Mouse (Mus musculus) liver, adult 2 months (tissue): Measurements from ENCODE around the gene Gm28308. TPM values are rescaled to one million over a fixed set of nuclear protein-coding genes. Genes with fewer than 3 reads are reported as not detected.

Experiments used
- DNase-seq: peaks from one replicate; pipeline ENCODE4 v3.0.0-alpha.2; 2011; ENCODE audit warnings: low read depth, low spot score; ENCODE audit errors: extremely low read depth
- H3K27ac ChIP-seq: fragments of 200-500 bp; replicated peaks from 2 replicates; pipeline ENCODE4 v1.5.1; 2012; ENCODE audit warnings: low read depth, mild to moderate bottlenecking, control low read depth, inconsistent platforms, low read length; ENCODE audit not compliant: insufficient read depth
- H3K27me3 ChIP-seq: fragments of 200-500 bp; 2 replicates; pipeline ENCODE4 v1.6.1; 2012; ENCODE audit warnings: mild to moderate bottlenecking, moderate library complexity, low read length, inconsistent platforms; ENCODE audit not compliant: control insufficient read depth, insufficient read depth
- H3K36me3 ChIP-seq: fragments of 200-500 bp; 2 replicates; pipeline ENCODE4 v1.6.1; 2012; ENCODE audit warnings: low read length, inconsistent platforms; ENCODE audit not compliant: control insufficient read depth, insufficient read depth
- H3K4me1 ChIP-seq: fragments of 200-500 bp; 2 replicates; pipeline ENCODE4 v1.6.1; 2011; ENCODE audit warnings: low read length; ENCODE audit not compliant: control insufficient read depth, insufficient read depth
- H3K4me3 ChIP-seq: fragments of 200-500 bp; 2 replicates; pipeline ENCODE4 v1.5.1; 2011; ENCODE audit warnings: low read depth, mild to moderate bottlenecking, control low read depth, low read length, moderate library complexity; ENCODE audit not compliant: insufficient read depth
- H3K79me2 ChIP-seq: fragments of 200-500 bp; 2 replicates; pipeline ENCODE4 v1.6.1; 2012; ENCODE audit warnings: inconsistent platforms, mild to moderate bottlenecking, low read length, moderate library complexity; ENCODE audit not compliant: control insufficient read depth, insufficient read depth
- H3K9ac ChIP-seq: fragments of 200-500 bp; 2 replicates; pipeline ENCODE4 v1.6.1; 2012; ENCODE audit warnings: low read depth, mild to moderate bottlenecking, control low read depth, inconsistent platforms, low read length
- CTCF ChIP-seq: fragments of 200-500 bp; IDR thresholded peaks from 2 replicates; pipeline ENCODE4 v1.5.1; 2011; ENCODE audit warnings: low read depth, low read length, control low read depth
- POLR2A ChIP-seq: fragments of 200-500 bp; IDR thresholded peaks from 2 replicates; pipeline ENCODE4 v1.6.1; 2011; ENCODE audit warnings: low read length, control low read depth; ENCODE audit not compliant: insufficient read depth; ENCODE audit errors: extremely low read depth
- WGBS: fragments of 180-500 bp; shearing (Covaris S2); methylation state at CpG from one replicate; pipeline ENCODE4 v1.1.7; 2018; 5-methylcytosine and 5-hydroxymethylcytosine counted together
- polyA plus RNA-seq: library from polyadenylated mRNA; depleted of rRNA; stranded (reverse); fragments of >200 nt; gene quantifications from 2 replicates; pipeline ENCODE4 v1.2.3, GENCODE M21; 2012
- total RNA-seq: library from RNA; depleted of rRNA; stranded (reverse); fragments of >200 nt; gene quantifications from 2 replicates; pipeline ENCODE4 v1.2.3, GENCODE M21; 2014

Gm28308 gene
- total and polyA plus RNA-seq, 2 experiments: not detected

DNA sequence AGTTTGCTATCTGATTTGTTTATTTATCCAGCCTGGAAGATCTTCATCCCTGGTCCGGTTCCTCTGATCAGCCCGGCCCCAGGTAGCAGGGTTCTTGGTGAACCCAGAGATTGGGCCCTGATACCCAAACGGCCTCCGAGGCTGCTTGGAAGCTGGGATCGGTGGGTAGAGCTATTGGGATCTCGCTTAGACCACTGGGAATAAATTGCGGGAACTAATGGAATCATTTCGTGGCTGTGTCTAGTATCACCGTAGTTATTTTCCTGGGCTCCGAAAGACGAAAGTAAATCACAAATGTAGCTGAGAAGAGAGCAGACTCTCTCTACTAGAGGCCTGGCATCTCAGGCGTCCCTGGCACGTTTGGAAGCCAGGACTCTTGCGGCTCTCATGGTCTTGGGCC is 7.9 kb downstream of the Gm28308 start:
- Histone ChIP-seq H3K9ac (no peak overlapping the region), H3K27ac (no peak overlapping the region), H3K79me2 (no peaks in the 10 kb centered on the region), H3K27me3 (peaks cover 36% of the 10 kb centered on the region), H3K36me3 (no peaks in the 10 kb centered on the region), H3K4me3 (no peak overlapping the region), H3K4me1 (no peaks in the 10 kb centered on the region; the same call in 1 of the 2 replicates)
- no peak for DNase-seq
- 25% methylated on average over 14 of the region's 14 CpGs for WGBS
- TF ChIP-seq POLR2A (no peak), CTCF (no peak)

DNA sequence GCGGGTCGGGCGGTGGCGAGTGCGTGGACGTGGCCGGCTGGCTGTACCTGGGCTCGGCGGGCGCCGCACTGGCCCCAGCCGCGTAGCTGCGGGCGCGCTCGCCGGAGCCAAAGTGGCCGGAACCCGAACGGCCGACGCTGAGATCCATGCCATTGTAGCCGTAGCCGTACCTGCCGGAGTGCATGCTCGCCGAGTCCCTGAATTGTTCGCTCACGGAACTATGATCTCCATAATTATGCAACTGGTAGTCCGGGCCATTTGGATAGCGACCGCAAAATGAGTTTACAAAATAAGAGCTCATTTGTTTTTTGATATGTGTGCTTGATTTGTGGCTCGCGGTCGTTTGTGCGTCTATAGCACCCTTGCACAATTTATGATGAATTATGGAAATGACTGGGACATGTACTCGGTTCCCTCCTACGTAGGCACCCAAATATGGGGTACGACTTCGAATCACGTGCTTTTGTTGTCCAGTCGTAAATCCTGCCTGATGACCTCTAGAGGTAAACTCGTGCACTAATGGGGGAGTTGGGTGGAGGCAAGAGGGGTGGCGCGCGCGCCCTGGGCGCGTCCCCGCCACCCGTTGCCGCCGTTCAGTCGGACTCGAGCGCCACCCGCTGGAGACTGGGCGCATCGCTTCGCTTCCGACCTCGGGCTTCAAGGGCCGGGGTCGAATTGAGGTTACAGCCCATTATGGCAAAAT is 8.9 kb downstream of the Gm28308 start, which contains the start of gene Hoxa5:
TSS of gene Hoxa5 (minus strand) at position 538 of the 703 bp plus-strand sequence.
- Histone ChIP-seq H3K4me3 (peak within 1 kb of the TSS; percentile 60), H3K27ac (peak within 1 kb of the TSS; percentile 26), H3K4me1 (no peaks in the 10 kb centered on the region; the same call in 1 of the 2 replicates), H3K27me3 (peaks cover 36% of the 10 kb centered on the region), H3K79me2 (no peaks in the 10 kb centered on the region), H3K9ac (peak within 1 kb of the TSS; percentile 74), H3K36me3 (no peaks in the 10 kb centered on the region)
- peak; percentile 43 for DNase-seq
- WGBS: 4% methylated on average over 65 of the region's 65 CpGs
- TF ChIP-seq CTCF (peak; percentile 82), POLR2A (no peak)

DNA sequence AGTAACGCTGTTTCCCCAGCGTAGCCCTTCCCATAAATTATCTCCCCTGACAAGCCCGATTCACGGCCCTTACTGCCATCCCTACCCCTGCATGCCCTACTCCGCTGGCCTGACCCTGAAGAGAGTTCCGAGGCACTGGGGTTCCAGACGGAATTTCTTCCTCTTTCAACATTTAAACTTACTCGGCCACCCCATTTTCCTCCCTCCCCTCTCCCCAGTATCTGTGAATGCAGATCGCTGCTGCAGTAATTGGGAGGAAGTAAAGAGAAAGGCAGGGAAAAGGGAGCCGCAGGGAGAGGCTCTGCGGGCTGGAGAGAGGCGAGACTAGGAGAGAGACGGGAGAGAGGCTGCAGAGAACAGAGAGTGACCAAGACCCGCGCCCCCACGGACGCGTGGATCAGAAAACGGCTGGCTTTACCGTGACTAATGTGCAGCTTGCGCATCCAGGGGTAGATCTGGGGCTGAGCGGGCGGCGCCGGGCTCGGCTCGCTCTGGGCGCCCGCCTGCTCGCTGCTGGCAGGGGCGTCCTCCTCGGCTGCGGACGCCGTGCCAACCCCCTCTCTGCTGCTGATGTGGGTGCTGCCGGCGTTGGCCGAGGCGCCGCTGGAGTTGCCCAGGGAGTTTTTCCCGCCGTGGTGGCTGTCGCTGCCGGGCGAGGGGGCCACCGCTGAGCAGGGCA is 9.6 kb downstream of the Gm28308 start:
- DNase-seq: no peak
- Histone ChIP-seq H3K27me3 (peaks cover 32% of the 10 kb centered on the region), H3K27ac (peak overlapping the region; percentile 26), H3K79me2 (no peaks in the 10 kb centered on the region), H3K4me1 (no peaks in the 10 kb centered on the region; the same call in 1 of the 2 replicates), H3K4me3 (peak overlapping the region; percentile 60), H3K9ac (peak overlapping the region; percentile 74), H3K36me3 (no peaks in the 10 kb centered on the region)
- TF ChIP-seq CTCF (no peak), POLR2A (no peak)
- 4% methylated on average over 35 of the region's 46 CpGs for WGBS

DNA sequence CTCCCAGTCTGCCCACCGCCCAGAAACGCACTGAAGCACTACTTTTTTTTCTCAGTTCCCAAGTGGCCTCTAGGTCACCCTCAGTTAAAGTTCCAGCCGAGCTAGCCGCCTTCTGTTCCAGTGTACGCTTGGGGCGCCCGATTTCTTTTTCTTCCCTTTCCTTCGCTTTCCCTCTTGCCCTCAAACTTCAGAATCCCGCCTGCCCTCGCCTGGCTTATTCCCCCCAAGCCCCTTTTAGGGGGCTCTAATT is 10.1 kb downstream of the Gm28308 start:
- H3K4me1 ChIP-seq: no peaks in the 10 kb centered on the region; the same call in 1 of the 2 replicates
- no peaks in the 10 kb centered on the region for H3K36me3 ChIP-seq
- TF ChIP-seq CTCF (no peak), POLR2A (no peak)
- DNase-seq: no peak
- peak overlapping the region; percentile 60 for H3K4me3 ChIP-seq
- 8% methylated on average over 10 of the region's 10 CpGs for WGBS
- H3K79me2 ChIP-seq: no peaks in the 10 kb centered on the region
- peak overlapping the region; percentile 26 for H3K27ac ChIP-seq
- peaks cover 28% of the 10 kb centered on the region for H3K27me3 ChIP-seq
- H3K9ac ChIP-seq: peak overlapping the region; percentile 74

DNA sequence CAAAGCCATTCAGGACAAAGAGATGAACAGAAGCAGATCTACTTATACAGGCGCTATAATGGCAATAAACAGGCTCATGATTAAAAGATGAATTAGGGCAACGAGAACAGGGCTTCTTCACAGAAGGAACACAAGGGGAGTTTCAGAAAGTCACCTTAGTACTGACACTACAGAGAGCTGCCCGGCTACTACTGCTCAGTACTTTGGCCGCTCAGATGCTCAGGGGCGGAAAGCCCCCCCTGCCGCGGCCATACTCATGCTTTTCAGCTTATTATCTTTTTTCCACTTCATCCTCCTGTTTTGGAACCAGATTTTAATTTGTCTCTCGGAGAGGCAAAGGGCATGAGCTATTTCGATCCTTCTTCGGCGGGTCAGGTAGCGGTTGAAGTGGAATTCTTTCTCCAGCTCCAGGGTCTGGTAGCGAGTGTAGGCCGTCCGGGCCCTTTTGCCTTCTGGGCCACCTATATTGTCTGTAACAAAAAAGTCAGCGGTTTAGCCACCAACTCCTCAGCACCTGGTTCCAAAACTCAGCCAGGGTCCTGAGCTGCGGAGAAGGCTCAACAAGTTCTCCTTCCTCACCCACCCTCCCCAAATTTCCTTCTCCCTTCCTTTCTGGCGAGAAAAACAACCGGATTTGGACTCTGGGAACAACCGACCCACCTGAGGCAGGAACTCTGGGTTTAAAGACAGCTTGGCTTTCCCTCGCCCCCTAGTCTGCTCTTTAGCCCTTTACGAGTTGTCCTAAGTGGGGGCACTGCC is 10.6 kb downstream of the Gm28308 start:
- Histone ChIP-seq H3K79me2 (no peaks in the 10 kb centered on the region), H3K27ac (peak overlapping the region; percentile 26), H3K36me3 (no peaks in the 10 kb centered on the region), H3K4me1 (no peaks in the 10 kb centered on the region; the same call in 1 of the 2 replicates), H3K4me3 (peak overlapping the region; percentile 60; the same call in 1 of the 2 replicates), H3K9ac (peak overlapping the region; percentile 18), H3K27me3 (peaks cover 27% of the 10 kb centered on the region; the same call in 1 of the 2 replicates)
- no peak for DNase-seq
- whole genome bisulfite sequencing: 19% methylated on average over 22 of the region's 22 CpGs
- TF ChIP-seq CTCF (no peak), POLR2A (no peak)
